Mouse (Mus musculus): ENCODE measurements around the gene Pex26.

DNA sequence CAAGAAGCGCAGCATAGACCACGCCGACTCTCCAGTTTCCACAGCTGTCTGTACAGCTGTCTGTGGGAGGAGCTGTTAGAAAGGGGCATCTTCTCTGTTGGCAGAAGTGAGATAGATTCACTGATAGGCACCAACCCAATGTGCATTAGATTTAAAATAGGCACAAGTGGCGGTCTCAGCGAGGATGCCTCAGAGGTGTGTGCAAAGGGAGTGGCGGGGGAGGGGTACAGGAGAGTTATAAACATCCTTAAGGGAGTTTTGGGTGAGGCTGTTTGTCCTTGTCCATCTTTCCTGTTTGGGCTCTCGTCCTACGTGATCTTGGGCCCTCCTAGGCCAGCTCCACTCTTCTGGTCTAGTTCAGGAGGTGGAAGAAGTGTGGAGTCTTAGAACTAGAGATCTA, 45.0 kb downstream of the Pex26 start:
- TF ChIP-seq POLR2A (IDR thresholded peaks at IDR 0.05; ENCODE audit: low read depth, low read length) (no peak), CTCF (IDR thresholded peaks at IDR 0.05; ENCODE audit: borderline replicate concordance, insufficient read depth, low read length) (no peak)

All from embryonic fibroblast, embryonic 13.5 days (primary cell).